Mouse (Mus musculus) liver, embryonic 11.5 days (tissue): Measurements from ENCODE around the gene Pappa. TPM values are rescaled to one million over a fixed set of nuclear protein-coding genes. Genes with fewer than 3 reads are reported as not detected.

Experiments
- ATAC-seq: fragments of 200-750 bp; cut with Nextera tagmentation; replicated peaks from 2 replicates; pipeline ENCODE4 v1.8.0; 2017; ENCODE audit warnings: moderate number of reproducible peaks, mild to moderate bottlenecking, moderate TSS enrichment, moderate library complexity; ENCODE audit not compliant: low FRiP score
- DNase-seq: peaks from one replicate; pipeline ENCODE4 v3.0.0-alpha.2; 2017; ENCODE audit warnings: low spot score
- H3K27ac ChIP-seq: fragments of 300-500 bp; sonication (generic); 2 replicates; pipeline ENCODE4 v1.5.1; 2014; ENCODE audit warnings: mild to moderate bottlenecking, low read depth, low read length, control low read depth
- H3K27me3 ChIP-seq: fragments of 300-500 bp; sonication (generic); replicated peaks from 2 replicates; pipeline ENCODE4 v1.6.1; 2014; ENCODE audit warnings: low read length, mixed read lengths; ENCODE audit not compliant: control insufficient read depth, insufficient read depth
- H3K36me3 ChIP-seq: fragments of 300-500 bp; sonication (generic); 2 replicates; pipeline ENCODE4 v1.6.1; 2014; ENCODE audit warnings: mild to moderate bottlenecking, low read length, moderate library complexity, mixed read lengths; ENCODE audit not compliant: control insufficient read depth, insufficient read depth
- H3K4me1 ChIP-seq: fragments of 300-500 bp; sonication (generic); replicated peaks from 2 replicates; pipeline ENCODE4 v1.6.1; 2014; ENCODE audit warnings: low read length, mixed read lengths; ENCODE audit not compliant: control insufficient read depth, insufficient read depth
- H3K4me2 ChIP-seq: fragments of 300-500 bp; sonication (generic); 2 replicates; pipeline ENCODE4 v1.6.1; 2014; ENCODE audit warnings: mild to moderate bottlenecking, control low read depth, moderate library complexity
- H3K4me3 ChIP-seq: fragments of 300-500 bp; sonication (generic); 2 replicates; pipeline ENCODE4 v1.5.1; 2014; ENCODE audit warnings: low read depth, low read length, control low read depth
- H3K9ac ChIP-seq: fragments of 300-500 bp; sonication (generic); 2 replicates; pipeline ENCODE4 v1.6.1; 2014; ENCODE audit warnings: low read depth, low read length, control low read depth
- H3K9me3 ChIP-seq: fragments of 300-500 bp; sonication (generic); 2 replicates; pipeline ENCODE4 v1.6.1; 2016; ENCODE audit warnings: low read length, inconsistent platforms, mixed read lengths; ENCODE audit not compliant: control insufficient read depth
- WGBS: fragments of 180-500 bp; shearing (Covaris S2); extraction: QIAGEN DNeasy Blood & Tissue Kit; methylation state at CpG from one replicate; pipeline ENCODE4 v1.1.7; 2014; 5-methylcytosine and 5-hydroxymethylcytosine counted together
- polyA plus RNA-seq: library from polyadenylated mRNA; unstranded; fragments of >200 nt; fragmentation: Nextera tagmentation; extraction: Ambion mirVana; gene quantifications from 2 replicates; pipeline ENCODE4 v1.2.1, GENCODE M21; 2014

Gene Pappa
- polyA plus RNA-seq, 1 experiment from 2014 or later, result 0.40 TPM

DNA sequence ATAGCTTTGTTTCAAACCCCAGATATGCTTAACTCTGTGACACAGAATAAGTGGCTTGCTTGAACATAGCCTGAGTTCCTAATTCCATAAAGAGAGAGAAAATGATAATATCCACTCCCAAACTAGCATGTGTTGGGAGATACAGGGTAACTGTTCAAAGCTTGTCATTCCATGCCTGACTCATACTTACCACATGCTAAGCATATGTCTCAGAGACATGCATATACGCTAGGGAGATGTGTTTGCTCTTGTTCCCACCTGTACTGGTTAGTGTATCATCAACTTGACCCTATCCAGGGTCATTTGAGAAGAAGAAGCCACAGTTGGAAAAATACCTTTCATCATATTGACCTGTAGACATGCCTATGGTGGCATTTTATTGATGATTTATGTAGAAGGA, 63.7 kb downstream of the Pappa start:
- Histone ChIP-seq H3K9me3 (no peaks in the 10 kb centered on the region), H3K27me3 (no peaks in the 10 kb centered on the region), H3K9ac (no peak overlapping the region), H3K4me3 (no peak overlapping the region), H3K4me1 (no peaks in the 10 kb centered on the region), H3K4me2 (no peak overlapping the region), H3K36me3 (no peaks in the 10 kb centered on the region), H3K27ac (no peak overlapping the region)
- no peak for DNase-seq
- 74% methylated on average over 1 of the region's 1 CpGs for WGBS
- ATAC-seq, result no peak

GRCm38 (mm10) chr4:65188921-65189485, 65.0 kb downstream of the Pappa start:
- DNase-seq, result no peak
- Histone ChIP-seq H3K4me1 (no peaks in the 10 kb centered on the region), H3K4me2 (no peak overlapping the region), H3K27ac (no peak overlapping the region), H3K9ac (no peak overlapping the region), H3K36me3 (no peaks in the 10 kb centered on the region), H3K9me3 (no peaks in the 10 kb centered on the region), H3K4me3 (no peak overlapping the region), H3K27me3 (no peaks in the 10 kb centered on the region)
- ATAC-seq, result no peak
- WGBS, result 61% methylated on average over 6 of the region's 6 CpGs

DNA sequence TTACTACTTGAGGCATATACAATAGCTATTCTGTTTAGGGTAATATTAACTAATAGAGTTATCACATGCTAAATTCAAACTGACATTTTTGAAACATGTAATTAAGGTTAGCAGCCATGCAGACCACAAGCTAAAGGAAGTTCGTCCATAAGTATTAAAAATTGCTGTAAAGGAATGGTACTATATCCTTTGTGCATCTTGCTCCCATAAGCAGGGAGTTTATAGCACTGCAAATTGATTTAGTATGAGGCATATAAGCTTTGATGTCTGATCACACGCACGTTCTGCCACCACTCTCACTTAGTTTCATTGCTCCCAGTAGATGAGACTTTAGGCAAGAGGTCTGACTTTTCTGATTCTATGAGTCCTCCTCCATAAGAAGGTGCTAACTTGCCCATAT, 68.8 kb downstream of the Pappa start:
- DNase-seq, result no peak
- no peaks in the 10 kb centered on the region for H3K36me3 ChIP-seq
- no peaks in the 10 kb centered on the region for H3K27me3 ChIP-seq
- no peak overlapping the region for H3K4me3 ChIP-seq
- no peaks in the 10 kb centered on the region for H3K4me1 ChIP-seq
- ATAC-seq, result no peak
- no peak overlapping the region for H3K27ac ChIP-seq
- no peak overlapping the region for H3K4me2 ChIP-seq
- H3K9ac ChIP-seq, result no peak overlapping the region
- H3K9me3 ChIP-seq, result no peaks in the 10 kb centered on the region
- WGBS, result 67% methylated on average over 3 of the region's 3 CpGs

GRCm38 (mm10) chr4:65195971-65196370, 72.0 kb downstream of the Pappa start:
- Histone ChIP-seq H3K4me2 (no peak overlapping the region), H3K27ac (no peak overlapping the region), H3K4me1 (no peaks in the 10 kb centered on the region), H3K27me3 (no peaks in the 10 kb centered on the region), H3K36me3 (no peaks in the 10 kb centered on the region), H3K9ac (no peak overlapping the region), H3K9me3 (no peaks in the 10 kb centered on the region), H3K4me3 (no peak overlapping the region)
- ATAC-seq (no peak), DNase-seq (no peak)
- WGBS, result 79% methylated on average over 1 of the region's 1 CpGs

DNA sequence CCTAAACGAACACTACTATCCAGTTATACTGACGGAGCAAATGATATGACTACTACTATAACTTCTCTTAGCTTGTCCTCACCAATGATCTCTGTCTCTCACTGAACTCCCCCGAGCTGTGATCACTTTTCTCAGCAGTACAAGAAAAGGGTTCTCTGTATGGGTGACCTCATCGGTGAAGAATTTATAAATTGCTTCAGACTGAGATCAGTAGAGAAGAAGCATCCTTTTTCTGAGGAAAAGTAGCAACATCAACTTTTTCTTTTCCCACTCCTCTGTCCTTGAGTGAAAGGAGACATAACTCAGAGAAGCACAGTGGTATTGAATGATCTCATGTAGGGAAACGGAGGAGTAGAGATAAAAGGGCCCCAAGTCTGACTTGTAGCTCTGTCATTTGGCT, 79.7 kb downstream of the Pappa start:
- Histone ChIP-seq H3K4me3 (no peak overlapping the region), H3K9me3 (no peaks in the 10 kb centered on the region), H3K36me3 (no peaks in the 10 kb centered on the region), H3K9ac (no peak overlapping the region), H3K4me1 (no peaks in the 10 kb centered on the region), H3K27me3 (no peaks in the 10 kb centered on the region), H3K27ac (no peak overlapping the region), H3K4me2 (no peak overlapping the region)
- ATAC-seq, result no peak
- DNase-seq, result no peak
- WGBS, result 65% methylated on average over 5 of the region's 5 CpGs

DNA sequence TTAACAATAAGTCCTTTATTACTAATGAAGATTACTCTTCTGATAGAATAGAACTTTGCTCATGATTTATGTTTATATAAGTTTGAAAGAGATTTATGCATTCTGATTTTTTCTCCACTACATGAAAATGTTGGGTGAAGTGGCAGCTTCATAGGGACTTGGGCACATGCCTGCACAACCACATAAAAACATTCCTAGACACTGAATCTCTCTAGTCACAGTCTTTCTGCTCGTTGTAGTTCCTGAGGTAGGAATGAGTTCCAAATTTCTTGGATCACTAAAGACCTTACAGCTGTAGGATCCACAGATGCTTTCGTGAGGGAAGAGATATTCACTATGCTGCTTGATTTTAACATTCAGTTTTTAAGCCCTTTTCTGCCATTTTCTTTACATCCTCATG, 81.5 kb downstream of the Pappa start:
- WGBS, result 69% methylated on average over 2 of the region's 2 CpGs
- no peak overlapping the region for H3K4me3 ChIP-seq
- no peak overlapping the region for H3K4me2 ChIP-seq
- DNase-seq (no peak), ATAC-seq (no peak)
- no peak overlapping the region for H3K27ac ChIP-seq
- no peaks in the 10 kb centered on the region for H3K36me3 ChIP-seq
- H3K4me1 ChIP-seq, result no peaks in the 10 kb centered on the region
- H3K9ac ChIP-seq, result no peak overlapping the region
- no peaks in the 10 kb centered on the region for H3K27me3 ChIP-seq
- H3K9me3 ChIP-seq, result no peaks in the 10 kb centered on the region

- no peaks in the 10 kb centered on the region for H3K27me3 ChIP-seq
- no peak overlapping the region for H3K9ac ChIP-seq
- no peak overlapping the region for H3K4me2 ChIP-seq
- H3K4me3 ChIP-seq, result no peak overlapping the region
- no peak overlapping the region for H3K27ac ChIP-seq
- 55% methylated on average over 3 of the region's 3 CpGs for WGBS
- H3K36me3 ChIP-seq, result no peaks in the 10 kb centered on the region
- DNase-seq (no peak), ATAC-seq (no peak)
- H3K9me3 ChIP-seq, result no peaks in the 10 kb centered on the region
- H3K4me1 ChIP-seq, result no peaks in the 10 kb centered on the region
Observed at GRCm38 (mm10) chr4:65209369-65210015, 85.5 kb downstream of the Pappa start.

GRCm38 (mm10) chr4:65216682-65217081, 92.7 kb downstream of the Pappa start:
- Histone ChIP-seq H3K4me3 (no peak overlapping the region), H3K27ac (no peak overlapping the region), H3K9ac (no peak overlapping the region), H3K36me3 (no peaks in the 10 kb centered on the region), H3K4me2 (no peak overlapping the region), H3K4me1 (no peaks in the 10 kb centered on the region), H3K27me3 (no peaks in the 10 kb centered on the region), H3K9me3 (no peaks in the 10 kb centered on the region)
- DNase-seq (no peak), ATAC-seq (no peak)
- 56% methylated on average over 3 of the region's 3 CpGs for WGBS

- no peaks in the 10 kb centered on the region for H3K4me1 ChIP-seq
- H3K4me3 ChIP-seq, result no peak overlapping the region
- H3K4me2 ChIP-seq, result no peak overlapping the region
- no peak overlapping the region for H3K27ac ChIP-seq
- H3K9ac ChIP-seq, result no peak overlapping the region
- DNase-seq, result no peak
- H3K9me3 ChIP-seq, result no peaks in the 10 kb centered on the region
- 50% methylated on average over 9 of the region's 9 CpGs for WGBS
- no peaks in the 10 kb centered on the region for H3K27me3 ChIP-seq
- H3K36me3 ChIP-seq, result no peaks in the 10 kb centered on the region
- ATAC-seq, result no peak
Observed at GRCm38 (mm10) chr4:65217651-65218364, 93.8 kb downstream of the Pappa start.
